Mouse (Mus musculus) activated CD4-positive, CD25-positive, alpha-beta regulatory T cell, adult 4 months (primary cell): Measurements from ENCODE around the gene Anks1. TPM values are rescaled to one million over a fixed set of nuclear protein-coding genes. Genes with fewer than 3 reads are reported as not detected.

ENCODE experiments used
- ATAC-seq: one replicate; pipeline ENCODE4 v1.8.0; 2017
- polyA plus RNA-seq, 2 experiments: library from polyadenylated mRNA; unstranded; fragments of 100-300 nt; shearing (Covaris generic); gene quantifications; one replicate each; pipeline ENCODE4 v1.2.1; 2017

The Anks1 gene
- polyA plus RNA-seq, 2 experiments from 2014 or later: 2.5 to 3.7 TPM

- no peak for ATAC-seq
These were observed 113.9 kb downstream of the Anks1 start for GRCm38 (mm10) chr17:28022854-28023655.

- no peak for ATAC-seq
These were observed 116.4 kb downstream of the Anks1 start for GRCm38 (mm10) chr17:28025541-28025961.

GRCm38 (mm10) chr17:28026111-28026872, 117.2 kb downstream of the Anks1 start:
- ATAC-seq: no peak

- no peak for ATAC-seq
These were observed 118.1 kb downstream of the Anks1 start for GRCm38 (mm10) chr17:28027197-28027596.

- no peak for ATAC-seq
These were observed 119.1 kb downstream of the Anks1 start for GRCm38 (mm10) chr17:28028236-28028635.

GRCm38 (mm10) chr17:28029308-28029707, 120.2 kb downstream of the Anks1 start:
- no peak for ATAC-seq

- ATAC-seq: no peak
These were observed 121.3 kb downstream of the Anks1 start for GRCm38 (mm10) chr17:28030446-28030845.

GRCm38 (mm10) chr17:28031281-28031941, 122.3 kb downstream of the Anks1 start:
- ATAC-seq: no peak

- no peak for ATAC-seq
These were observed 123.1 kb downstream of the Anks1 start for GRCm38 (mm10) chr17:28032219-28032618.

- ATAC-seq: no peak
These were observed 124.0 kb downstream of the Anks1 start for GRCm38 (mm10) chr17:28033046-28033580.

- no peak for ATAC-seq
These were observed 125.9 kb downstream of the Anks1 start for GRCm38 (mm10) chr17:28034986-28035385.

- ATAC-seq: no peak
These were observed 128.0 kb downstream of the Anks1 start for GRCm38 (mm10) chr17:28036813-28037756.

GRCm38 (mm10) chr17:28040620-28041019, 131.5 kb downstream of the Anks1 start:
- ATAC-seq: no peak

- ATAC-seq: no peak
These were observed 132.2 kb downstream of the Anks1 start for GRCm38 (mm10) chr17:28041298-28041697.

- no peak for ATAC-seq
These were observed 133.2 kb downstream of the Anks1 start for GRCm38 (mm10) chr17:28042299-28042771.

- ATAC-seq: no peak
These were observed 137.9 kb downstream of the Anks1 start for GRCm38 (mm10) chr17:28047017-28047416.

- no peak for ATAC-seq
These were observed 138.4 kb downstream of the Anks1 start for GRCm38 (mm10) chr17:28047520-28047919.

GRCm38 (mm10) chr17:28048425-28048824, 139.3 kb downstream of the Anks1 start:
- ATAC-seq: no peak

- ATAC-seq: no peak
These were observed 141.1 kb downstream of the Anks1 start for GRCm38 (mm10) chr17:28050210-28050609.

- ATAC-seq: no peak
These were observed 143.3 kb downstream of the Anks1 start for GRCm38 (mm10) chr17:28052293-28052863.

- ATAC-seq: no peak
These were observed 149.2 kb downstream of the Anks1 start for GRCm38 (mm10) chr17:28058346-28058745.
